Mouse (Mus musculus): Measurements from ENCODE around the gene Pnpla2.

The Pnpla2 gene

GRCm38 (mm10) chr7:141431434-141432185, 23.4 kb upstream of the Pnpla2 start:
- DNase-seq (ENCODE audit: low read depth, low spot score), result no peak

GRCm38 (mm10) chr7:141432186-141432611, 22.8 kb upstream of the Pnpla2 start:
- no peak for DNase-seq (ENCODE audit: low read depth, low spot score)

GRCm38 (mm10) chr7:141432741-141433516, 22.1 kb upstream of the Pnpla2 start:
- DNase-seq (ENCODE audit: low read depth, low spot score), result no peak

GRCm38 (mm10) chr7:141433517-141434400, 21.2 kb upstream of the Pnpla2 start:
- DNase-seq (ENCODE audit: low read depth, low spot score), result no peak

- peak; percentile 62 for DNase-seq (ENCODE audit: low read depth, low spot score)
These were observed 20.5 kb upstream of the Pnpla2 start for GRCm38 (mm10) chr7:141434464-141434863.

- DNase-seq (ENCODE audit: low read depth, low spot score), result peak; percentile 83
These were observed 19.7 kb upstream of the Pnpla2 start for GRCm38 (mm10) chr7:141435129-141435855.

- peak; percentile 28 for DNase-seq (ENCODE audit: low read depth, low spot score)
These were observed 19.0 kb upstream of the Pnpla2 start for GRCm38 (mm10) chr7:141435856-141436522.

- DNase-seq (ENCODE audit: low read depth, low spot score), result peak; percentile 24
These were observed 18.5 kb upstream of the Pnpla2 start for GRCm38 (mm10) chr7:141436523-141436892.

GRCm38 (mm10) chr7:141437178-141438120, 17.5 kb upstream of the Pnpla2 start, which contains the start of gene Slc25a22:
TSS of gene Slc25a22 (minus strand) at chr7:141437892.
- peak; percentile 91 for DNase-seq (ENCODE audit: low read depth, low spot score)

- no peak for DNase-seq (ENCODE audit: low read depth, low spot score)
These were observed 16.6 kb upstream of the Pnpla2 start for GRCm38 (mm10) chr7:141438201-141438968.

GRCm38 (mm10) chr7:141439140-141439679, 15.8 kb upstream of the Pnpla2 start:
- DNase-seq (ENCODE audit: low read depth, low spot score), result no peak

- no peak for DNase-seq (ENCODE audit: low read depth, low spot score)
These were observed 15.2 kb upstream of the Pnpla2 start for GRCm38 (mm10) chr7:141439811-141440210.

GRCm38 (mm10) chr7:141440613-141441012, 14.4 kb upstream of the Pnpla2 start:
- peak; percentile 66 for DNase-seq (ENCODE audit: low read depth, low spot score)

GRCm38 (mm10) chr7:141441460-141441859, 13.5 kb upstream of the Pnpla2 start:
- DNase-seq (ENCODE audit: low read depth, low spot score), result no peak

- no peak for DNase-seq (ENCODE audit: low read depth, low spot score)
These were observed 12.8 kb upstream of the Pnpla2 start for GRCm38 (mm10) chr7:141442199-141442598.

- DNase-seq (ENCODE audit: low read depth, low spot score), result peak; percentile 77
These were observed 11.7 kb upstream of the Pnpla2 start for GRCm38 (mm10) chr7:141443081-141443821.

- DNase-seq (ENCODE audit: low read depth, low spot score), result peak; percentile 81
These were observed 11.2 kb upstream of the Pnpla2 start, which contains the start of gene Pidd1 for GRCm38 (mm10) chr7:141443828-141444237. TSS of gene Pidd1 (minus strand) at chr7:141444025.
